Mouse (Mus musculus) forebrain, embryonic 13.5 days (tissue): ENCODE data around the gene Snrpb2. TPM values are rescaled to one million over a fixed set of nuclear protein-coding genes. Genes with fewer than 3 reads are reported as not detected.

Experiments used
- ATAC-seq: fragments of 200-750 bp; cut with Nextera tagmentation; 2 replicates; pipeline ENCODE4 v1.8.0; 2017
- H3K27ac ChIP-seq: fragments of 300-500 bp; sonication (generic); 2 replicates; pipeline ENCODE4 v1.5.1; 2015; ENCODE audit warnings: inconsistent platforms, mild to moderate bottlenecking, moderate library complexity
- H3K27me3 ChIP-seq: fragments of 300-500 bp; sonication (generic); 2 replicates; pipeline ENCODE4 v1.6.1; 2015; ENCODE audit warnings: mild to moderate bottlenecking, inconsistent platforms
- H3K36me3 ChIP-seq: fragments of 300-500 bp; sonication (generic); 2 replicates; pipeline ENCODE4 v1.6.1; 2015; ENCODE audit warnings: mild to moderate bottlenecking, inconsistent platforms; ENCODE audit not compliant: poor library complexity, severe bottlenecking
- H3K4me1 ChIP-seq: fragments of 300-500 bp; sonication (generic); 2 replicates; pipeline ENCODE4 v1.6.1; 2015; ENCODE audit warnings: inconsistent platforms
- H3K4me2 ChIP-seq: fragments of 300-500 bp; sonication (generic); 2 replicates; pipeline ENCODE4 v1.6.1; 2015; ENCODE audit warnings: inconsistent platforms, mild to moderate bottlenecking, moderate library complexity
- H3K4me3 ChIP-seq: fragments of 300-500 bp; sonication (generic); 2 replicates; pipeline ENCODE4 v1.5.1; 2015; ENCODE audit warnings: mild to moderate bottlenecking, inconsistent platforms
- H3K9ac ChIP-seq: fragments of 300-500 bp; sonication (generic); 2 replicates; pipeline ENCODE4 v1.6.1; 2015; ENCODE audit warnings: mild to moderate bottlenecking, inconsistent platforms
- H3K9me3 ChIP-seq: fragments of 300-500 bp; sonication (generic); replicated peaks from 2 replicates; pipeline ENCODE4 v1.6.1; 2016; ENCODE audit warnings: inconsistent platforms
- WGBS: fragments of 180-500 bp; shearing (Covaris S2); methylation state at CpG from one replicate; pipeline ENCODE4 v1.1.7; 2015; 5-methylcytosine and 5-hydroxymethylcytosine counted together
- polyA plus RNA-seq: library from polyadenylated mRNA; unstranded; fragments of >200 nt; fragmentation: Nextera tagmentation; extraction: Ambion mirVana; gene quantifications from 2 replicates; pipeline ENCODE4 v1.2.1, GENCODE M21; 2015

The Snrpb2 gene
- polyA plus RNA-seq, result 95.4 and 108 TPM in 2 replicates

GRCm38 (mm10) chr2:143062812-143063792 lies at the start of gene Snrpb2:
TSS of gene Snrpb2 (plus strand) at chr2:143063039.
- 1% methylated on average over 55 of the region's 55 CpGs for WGBS

GRCm38 (mm10) chr2:143013057-143013456 lies 49.8 kb upstream of the Snrpb2 start:
- no peaks in the 10 kb centered on the region for H3K9me3 ChIP-seq
- WGBS, result 75% methylated on average over 5 of the region's 5 CpGs
- H3K4me2 ChIP-seq, result no peak overlapping the region
- H3K27me3 ChIP-seq, result no peaks in the 10 kb centered on the region
- 0 out of 2 replicates have a peak, but pooled peaks cover 3% of the 10 kb centered on the region for H3K4me1 ChIP-seq
- no peak overlapping the region for H3K4me3 ChIP-seq
- no peaks in the 10 kb centered on the region for H3K36me3 ChIP-seq
- no peak overlapping the region for H3K27ac ChIP-seq
- ATAC-seq, result 0 out of 2 replicates have a peak, but pooled peaks have one; percentile 43
- H3K9ac ChIP-seq, result no peak overlapping the region

More at GRCm38 (mm10) chr2:143062812-143063792, at the start of gene Snrpb2:
- Histone ChIP-seq H3K27me3 (no peaks in the 10 kb centered on the region), H3K4me3 (peak within 1 kb of the TSS; percentile 93), H3K9me3 (no peaks in the 10 kb centered on the region), H3K27ac (no peak within 1 kb of the TSS), H3K36me3 (peaks cover 24% of the 10 kb centered on the region), H3K4me1 (peaks cover 9% of the 10 kb centered on the region), H3K9ac (peak within 1 kb of the TSS; percentile 86), H3K4me2 (peak within 1 kb of the TSS; percentile 80)
- peak; percentile 97 for ATAC-seq

DNA sequence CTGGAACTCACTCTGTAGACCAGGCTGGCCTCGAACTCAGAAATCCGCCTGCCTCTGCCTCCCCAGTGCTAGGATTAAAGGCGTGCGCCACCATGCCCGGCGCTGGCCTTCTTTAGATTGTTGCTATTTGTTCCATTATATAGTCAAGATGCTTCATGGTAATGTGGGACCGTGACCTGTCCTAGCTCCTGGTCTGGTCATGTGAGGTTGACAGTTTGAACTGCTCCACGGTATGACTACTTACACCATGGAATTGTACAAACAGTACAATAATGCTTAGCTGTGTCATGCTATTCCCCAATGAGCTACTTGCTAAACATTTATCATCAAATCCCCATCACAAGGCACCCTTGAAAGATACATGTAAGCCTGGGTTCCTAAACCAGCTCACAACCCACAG lies 44.8 kb upstream of the Snrpb2 start:
- Histone ChIP-seq H3K27ac (no peak overlapping the region), H3K27me3 (no peaks in the 10 kb centered on the region), H3K9ac (no peak overlapping the region), H3K4me1 (0 out of 2 replicates have a peak, but pooled peaks cover 1% of the 10 kb centered on the region), H3K36me3 (no peaks in the 10 kb centered on the region), H3K9me3 (no peaks in the 10 kb centered on the region), H3K4me3 (no peak overlapping the region), H3K4me2 (no peak overlapping the region)
- WGBS, result 96% methylated on average over 8 of the region's 8 CpGs
- ATAC-seq, result no peak

GRCm38 (mm10) chr2:143018591-143019130 lies 44.2 kb upstream of the Snrpb2 start:
- Histone ChIP-seq H3K27me3 (no peaks in the 10 kb centered on the region), H3K4me1 (no peaks in the 10 kb centered on the region), H3K9ac (no peak overlapping the region), H3K9me3 (no peaks in the 10 kb centered on the region), H3K27ac (no peak overlapping the region), H3K4me3 (no peak overlapping the region), H3K4me2 (no peak overlapping the region), H3K36me3 (no peaks in the 10 kb centered on the region)
- no peak for ATAC-seq
- 53% methylated on average over 5 of the region's 5 CpGs for WGBS

- Histone ChIP-seq H3K9me3 (no peaks in the 10 kb centered on the region), H3K4me1 (no peaks in the 10 kb centered on the region), H3K36me3 (no peaks in the 10 kb centered on the region), H3K27me3 (no peaks in the 10 kb centered on the region), H3K27ac (no peak overlapping the region), H3K4me3 (no peak overlapping the region), H3K4me2 (no peak overlapping the region), H3K9ac (no peak overlapping the region)
- WGBS, result 58% methylated on average over 2 of the region's 2 CpGs
- ATAC-seq, result no peak
Measured at GRCm38 (mm10) chr2:143019727-143020126, 43.1 kb upstream of the Snrpb2 start.

DNA sequence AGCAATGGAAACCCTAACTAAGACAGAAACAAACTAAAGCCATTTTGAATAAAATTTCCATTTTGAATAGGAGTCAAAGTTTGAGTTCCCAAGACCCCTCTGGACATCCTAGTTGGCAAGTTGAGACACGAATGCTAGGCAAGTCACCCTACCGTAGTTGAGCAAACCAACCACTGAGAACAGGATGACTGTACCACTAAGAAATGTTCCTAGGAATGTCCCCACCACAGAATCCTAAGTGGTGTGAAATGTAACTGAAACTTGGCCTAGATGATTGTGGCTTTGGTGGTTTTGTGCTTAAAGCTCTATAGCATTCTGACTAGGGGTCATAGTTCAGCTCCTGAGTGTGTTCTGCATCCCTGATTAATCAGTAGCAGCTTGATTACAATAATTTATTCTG lies 39.5 kb upstream of the Snrpb2 start:
- Histone ChIP-seq H3K36me3 (no peaks in the 10 kb centered on the region), H3K27ac (no peak overlapping the region), H3K4me2 (no peak overlapping the region), H3K9me3 (no peaks in the 10 kb centered on the region), H3K4me1 (no peaks in the 10 kb centered on the region), H3K4me3 (no peak overlapping the region), H3K27me3 (no peaks in the 10 kb centered on the region), H3K9ac (no peak overlapping the region)
- no peak for ATAC-seq
- WGBS, result 97% methylated on average over 2 of the region's 2 CpGs

- no peaks in the 10 kb centered on the region for H3K4me1 ChIP-seq
- WGBS, result 79% methylated on average over 4 of the region's 4 CpGs
- H3K36me3 ChIP-seq, result no peaks in the 10 kb centered on the region
- no peak overlapping the region for H3K4me3 ChIP-seq
- no peaks in the 10 kb centered on the region for H3K27me3 ChIP-seq
- H3K9ac ChIP-seq, result no peak overlapping the region
- ATAC-seq, result no peak
- no peaks in the 10 kb centered on the region for H3K9me3 ChIP-seq
- no peak overlapping the region for H3K4me2 ChIP-seq
- no peak overlapping the region for H3K27ac ChIP-seq
Measured at GRCm38 (mm10) chr2:143024226-143024625, 38.6 kb upstream of the Snrpb2 start.

- H3K27me3 ChIP-seq, result no peaks in the 10 kb centered on the region
- H3K27ac ChIP-seq, result no peak overlapping the region
- 82% methylated on average over 1 of the region's 1 CpGs for whole genome bisulfite sequencing
- H3K9me3 ChIP-seq, result no peaks in the 10 kb centered on the region
- H3K36me3 ChIP-seq, result no peaks in the 10 kb centered on the region
- no peak overlapping the region for H3K4me3 ChIP-seq
- H3K4me2 ChIP-seq, result no peak overlapping the region
- H3K4me1 ChIP-seq, result peaks cover 8% of the 10 kb centered on the region; the same call in 1 of the 2 replicates
- H3K9ac ChIP-seq, result no peak overlapping the region
- no peak for ATAC-seq
Measured at GRCm38 (mm10) chr2:143031283-143031682, 31.6 kb upstream of the Snrpb2 start.

DNA sequence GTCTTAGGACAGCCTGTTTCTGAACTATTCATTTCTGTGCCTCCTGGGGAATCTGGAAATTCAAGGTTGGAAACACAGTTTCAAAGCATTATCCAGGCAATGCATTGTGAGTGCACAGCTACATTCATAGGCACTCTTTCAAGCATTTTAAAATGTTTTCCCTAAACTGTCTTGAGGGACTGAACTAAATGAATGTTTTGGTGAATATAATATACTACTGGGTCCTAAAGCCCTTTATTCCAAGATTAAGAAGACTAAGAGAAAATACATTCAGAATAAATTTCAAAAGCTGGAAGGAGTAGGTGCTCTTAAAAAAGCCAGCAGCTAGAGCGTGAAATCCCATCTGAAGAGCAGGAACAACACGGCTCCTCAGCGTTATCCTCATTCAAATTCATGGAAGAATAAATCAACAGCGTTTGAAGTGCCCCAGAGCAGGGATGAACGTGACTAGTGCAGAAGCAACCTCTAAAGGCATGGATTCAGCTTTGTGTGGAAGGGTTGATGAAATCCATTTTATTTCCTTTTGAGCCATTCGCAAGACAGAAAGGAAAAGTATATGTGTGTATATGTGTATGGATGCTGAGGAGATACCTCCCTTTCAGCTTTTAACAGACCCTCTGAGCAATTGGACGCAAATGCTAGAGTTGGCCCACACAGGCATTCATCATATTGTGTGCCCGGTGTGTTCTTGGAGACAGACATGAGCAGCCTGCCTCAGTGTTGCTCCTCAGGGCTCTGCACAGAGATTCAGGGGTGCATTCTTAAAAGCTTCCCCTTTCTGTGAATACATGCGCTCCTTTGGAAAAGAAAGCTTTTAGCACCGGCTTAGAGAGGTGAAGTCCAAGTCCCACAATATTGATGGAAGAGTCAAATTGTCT lies 30.2 kb upstream of the Snrpb2 start:
- peak; percentile 57; the same call in 1 of the 2 replicates for ATAC-seq
- no peaks in the 10 kb centered on the region for H3K9me3 ChIP-seq

GRCm38 (mm10) chr2:143034350-143035085 lies 28.3 kb upstream of the Snrpb2 start:
- ATAC-seq, result no peak
- Histone ChIP-seq H3K4me3 (no peak overlapping the region), H3K9ac (no peak overlapping the region), H3K27me3 (no peaks in the 10 kb centered on the region), H3K4me2 (no peak overlapping the region), H3K4me1 (peaks cover 8% of the 10 kb centered on the region; the same call in 1 of the 2 replicates), H3K27ac (no peak overlapping the region), H3K36me3 (no peaks in the 10 kb centered on the region), H3K9me3 (no peaks in the 10 kb centered on the region)
- 91% methylated on average over 7 of the region's 7 CpGs for WGBS

More for the DNA sequence above, 30.2 kb upstream of the Snrpb2 start:
- Histone ChIP-seq H3K9ac (no peak overlapping the region), H3K4me1 (peaks cover 8% of the 10 kb centered on the region; the same call in 1 of the 2 replicates), H3K4me3 (no peak overlapping the region), H3K4me2 (no peak overlapping the region), H3K36me3 (no peaks in the 10 kb centered on the region), H3K27ac (no peak overlapping the region), H3K27me3 (no peaks in the 10 kb centered on the region)
- WGBS, result 41% methylated on average over 10 of the region's 10 CpGs

GRCm38 (mm10) chr2:143035086-143035593 lies 27.7 kb upstream of the Snrpb2 start:
- Histone ChIP-seq H3K9ac (no peak overlapping the region), H3K4me2 (no peak overlapping the region), H3K4me1 (peaks cover 8% of the 10 kb centered on the region; the same call in 1 of the 2 replicates), H3K4me3 (no peak overlapping the region), H3K36me3 (no peaks in the 10 kb centered on the region), H3K27ac (no peak overlapping the region), H3K9me3 (no peaks in the 10 kb centered on the region), H3K27me3 (no peaks in the 10 kb centered on the region)
- no peak for ATAC-seq
- WGBS, result 83% methylated on average over 10 of the region's 10 CpGs
